Mouse (Mus musculus) ovary, adult 18-20 months (tissue): ENCODE data around the gene Gm20388.
A peak's percentile ranks its signal among the peaks of the same experiment; 100 is the strongest.

ENCODE experiments used
- DNase-seq: peaks from one replicate; pipeline ENCODE4 v3.0.0; 2022; ENCODE audit warnings: low spot score, mixed read lengths

The Gm20388 gene

DNA sequence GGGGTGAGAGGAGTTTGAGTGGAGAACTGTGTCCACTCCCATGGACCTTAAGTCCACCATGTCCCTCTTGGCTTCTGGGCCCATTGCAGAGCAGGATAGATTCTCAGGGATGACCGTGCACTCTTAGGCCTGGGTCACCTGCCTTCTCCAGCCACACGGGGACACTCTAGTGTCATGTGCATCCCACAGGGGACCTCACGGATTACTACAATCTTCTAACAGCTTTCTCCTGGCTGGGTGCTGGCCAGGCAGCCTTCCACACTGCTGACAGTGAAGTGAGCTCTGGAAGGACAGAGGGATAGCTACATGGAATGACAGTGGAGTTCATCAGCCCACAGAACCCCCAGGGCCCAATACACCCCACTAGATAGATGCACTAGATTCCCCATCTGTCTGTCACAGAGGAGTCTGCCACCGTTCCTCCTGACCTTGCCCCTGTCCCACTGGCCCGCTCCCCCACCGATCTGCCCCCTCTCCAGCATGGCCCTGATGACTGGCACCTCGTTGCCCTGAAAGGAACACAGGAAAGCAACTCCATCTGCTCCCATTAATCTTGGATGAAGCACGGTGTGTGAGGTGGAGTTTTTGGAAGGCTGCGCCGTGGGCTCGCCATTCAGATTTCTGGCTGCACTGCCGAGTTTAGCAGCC is 2287.9 kb downstream of the Gm20388 start:
- DNase-seq, result no peak

GRCm38 (mm10) chr8:122199191-122199590 is 2288.6 kb downstream of the Gm20388 start:
- DNase-seq, result no peak

GRCm38 (mm10) chr8:122199841-122200240 is 2289.2 kb downstream of the Gm20388 start:
- DNase-seq, result no peak

- no peak for DNase-seq
Observed at GRCm38 (mm10) chr8:122211591-122211990, 2300.9 kb downstream of the Gm20388 start.

- no peak for DNase-seq
Observed at GRCm38 (mm10) chr8:122215630-122216029, 2305.0 kb downstream of the Gm20388 start.

DNA sequence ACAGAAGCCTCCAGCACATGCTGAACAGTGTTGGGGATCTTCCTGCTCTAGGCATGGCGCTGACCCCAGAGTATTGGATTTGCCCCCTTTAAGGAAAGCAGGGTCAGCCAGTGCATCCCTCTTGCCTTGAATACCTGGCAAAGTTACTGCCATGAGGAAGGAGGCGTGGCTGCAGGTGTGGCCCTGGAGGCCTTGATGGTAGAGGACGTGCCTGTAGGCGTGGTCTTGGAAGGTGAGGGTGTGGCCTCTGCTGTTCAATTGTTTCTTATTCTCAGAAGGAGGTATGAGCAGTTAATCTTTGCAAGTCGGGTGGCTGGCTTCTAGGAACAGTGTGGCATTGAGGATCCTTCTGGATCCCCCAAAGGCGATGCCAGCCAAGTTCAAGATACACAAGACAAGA is 2305.8 kb downstream of the Gm20388 start:
- DNase-seq, result no peak

- DNase-seq, result no peak
Observed at GRCm38 (mm10) chr8:122217456-122218177, 2307.0 kb downstream of the Gm20388 start.

DNA sequence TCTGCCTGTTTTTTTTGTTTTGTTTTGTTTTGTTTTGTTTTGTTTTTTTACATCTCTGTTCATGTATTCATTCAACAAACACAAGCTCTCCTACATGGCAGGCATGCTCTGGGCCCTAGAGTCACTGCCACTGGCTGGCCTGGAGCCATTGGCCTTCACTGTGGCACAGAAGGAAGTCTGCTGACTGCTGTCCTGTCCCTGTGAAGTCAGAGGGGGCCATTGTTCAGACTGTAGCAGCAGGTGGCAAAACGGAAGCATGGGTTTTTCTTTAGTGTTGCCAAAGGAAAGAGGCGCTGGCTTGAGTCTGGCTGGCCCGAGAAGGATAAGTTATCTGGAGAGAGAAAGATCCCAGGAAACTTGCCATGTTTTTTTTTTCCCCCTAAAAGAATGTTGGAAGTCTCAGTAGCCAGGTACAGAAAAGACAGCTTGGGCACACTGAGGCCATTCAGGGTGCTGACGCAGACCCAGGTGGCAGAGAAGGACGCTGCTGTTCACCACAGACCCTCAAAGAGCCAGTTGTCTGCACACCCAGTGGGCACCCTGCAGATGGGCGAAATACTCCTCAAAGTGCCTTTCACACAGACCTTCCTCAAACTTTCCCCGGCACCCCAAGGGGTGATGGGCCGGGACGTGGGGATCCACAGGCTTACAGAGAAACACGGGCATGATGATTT is 2313.5 kb downstream of the Gm20388 start:
- DNase-seq, result no peak

GRCm38 (mm10) chr8:122224650-122225022 is 2314.0 kb downstream of the Gm20388 start:
- no peak for DNase-seq

DNA sequence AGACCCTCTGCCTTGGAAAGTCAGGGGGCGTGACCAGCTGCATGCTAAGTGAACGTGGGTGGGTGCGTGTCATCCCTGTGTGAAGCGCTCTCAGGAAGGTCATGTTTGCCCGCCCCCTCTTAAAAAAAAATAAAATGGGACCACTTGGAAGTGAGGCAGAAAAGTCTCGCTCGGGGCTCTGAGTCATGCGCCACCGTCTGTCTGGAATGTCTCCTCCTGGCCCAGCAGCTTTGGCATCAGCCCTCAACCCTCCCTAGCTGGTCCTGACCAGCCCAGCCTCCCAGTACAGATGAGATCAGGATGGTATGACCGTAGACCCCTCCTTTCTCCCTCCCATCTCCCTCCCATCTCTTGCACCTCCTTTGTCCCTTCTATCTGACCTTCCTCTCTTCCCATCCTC is 2314.8 kb downstream of the Gm20388 start:
- no peak for DNase-seq

GRCm38 (mm10) chr8:122227345-122227744 is 2316.7 kb downstream of the Gm20388 start:
- peak; percentile 12 for DNase-seq

- DNase-seq, result no peak
Observed at GRCm38 (mm10) chr8:122228792-122229575, 2318.3 kb downstream of the Gm20388 start.

GRCm38 (mm10) chr8:122229819-122230711 is 2319.4 kb downstream of the Gm20388 start:
- DNase-seq, result no peak

DNA sequence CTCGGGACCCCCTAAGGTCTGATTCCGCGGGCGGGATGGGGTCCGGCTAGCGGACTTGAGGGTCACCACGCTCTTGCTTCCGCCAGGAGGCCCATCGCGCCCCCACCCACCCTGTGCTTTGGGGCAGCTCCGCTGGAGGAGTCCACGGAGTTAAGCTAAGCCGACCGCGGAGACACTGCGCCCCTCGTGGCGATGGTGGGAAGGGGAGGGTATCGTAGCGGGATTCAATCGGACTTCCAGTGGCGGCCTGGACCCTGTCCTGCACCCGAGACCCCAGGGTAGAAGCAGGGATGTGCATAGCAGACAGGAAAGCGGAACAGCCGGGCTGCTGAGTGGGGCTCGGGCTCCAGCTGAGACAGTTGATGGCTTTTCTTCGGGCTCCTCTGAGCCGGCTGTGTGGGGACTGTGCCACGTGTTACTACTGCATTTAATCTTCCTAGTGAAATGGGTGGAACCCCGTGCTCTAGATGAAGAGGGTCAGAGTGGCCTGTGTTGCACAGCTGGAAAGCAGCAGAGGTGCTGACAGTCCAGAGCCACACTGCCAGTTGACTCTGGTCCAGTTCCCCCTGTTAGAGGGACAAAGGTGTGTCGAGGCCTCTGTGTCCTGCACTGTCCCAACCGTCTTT is 2320.2 kb downstream of the Gm20388 start:
- DNase-seq, result peak; percentile 28

DNA sequence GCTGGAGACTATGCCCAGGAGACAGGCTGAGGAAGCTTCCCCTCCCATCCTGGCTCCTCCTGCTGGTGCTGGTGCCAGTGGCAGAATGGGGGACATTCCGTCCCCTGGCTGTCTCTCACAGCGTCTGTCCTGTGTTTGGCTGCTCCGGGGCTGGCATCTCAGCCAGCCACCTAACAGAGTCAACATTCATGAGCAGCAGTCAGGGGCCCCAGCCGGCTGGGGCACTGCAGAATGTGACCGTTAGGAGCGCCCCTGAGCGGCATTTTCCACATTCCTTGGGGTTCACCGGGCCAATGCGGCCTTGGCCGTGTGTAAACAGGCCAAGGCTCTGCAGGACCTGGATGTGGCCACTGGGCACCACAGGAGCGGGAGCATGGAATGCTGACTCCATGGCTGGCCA is 2323.4 kb downstream of the Gm20388 start:
- peak; percentile 13 for DNase-seq

DNA sequence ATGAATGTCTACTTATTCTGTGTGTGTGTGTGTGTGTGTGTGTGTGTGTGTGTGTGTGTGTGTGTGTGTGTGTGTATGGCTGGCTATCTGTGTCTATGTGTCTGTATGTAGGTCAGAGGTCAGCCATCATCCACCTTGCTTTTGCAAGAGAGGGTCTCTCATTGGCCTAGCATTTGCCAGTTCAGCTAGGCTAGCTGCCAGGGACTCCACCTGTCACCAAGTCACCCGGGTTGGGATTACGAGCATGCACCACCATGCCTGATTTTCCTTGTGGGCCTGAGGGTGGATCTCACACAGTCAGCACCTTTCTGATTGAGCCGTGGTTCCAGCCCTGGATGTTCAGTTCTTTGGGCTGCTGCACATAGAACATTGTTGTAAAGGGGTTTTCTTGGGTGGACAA is 2325.9 kb downstream of the Gm20388 start:
- DNase-seq, result no peak

- DNase-seq, result no peak
Observed at GRCm38 (mm10) chr8:122238225-122238624, 2327.6 kb downstream of the Gm20388 start.

DNA sequence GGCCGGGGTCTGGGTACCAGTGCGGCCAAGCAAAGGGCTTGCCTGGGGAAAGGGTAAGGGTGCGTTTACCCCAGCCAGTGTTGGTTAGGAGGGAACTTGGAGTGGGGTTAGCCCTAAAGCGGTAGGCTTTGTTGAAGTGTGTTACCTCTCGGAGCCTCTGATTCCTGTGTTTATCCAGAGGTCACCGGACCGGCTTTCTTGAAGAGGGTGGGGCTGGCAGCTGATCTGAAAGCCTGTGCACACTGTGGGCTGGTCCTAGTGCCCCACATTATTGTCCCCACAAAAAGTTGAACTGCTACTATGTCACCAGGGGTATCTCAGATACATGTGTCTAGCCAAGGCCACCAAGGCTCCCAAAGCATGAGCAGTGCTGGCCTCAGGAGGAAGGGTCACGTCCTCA is 2328.1 kb downstream of the Gm20388 start:
- no peak for DNase-seq

- no peak for DNase-seq
Observed at GRCm38 (mm10) chr8:122240241-122241026, 2329.8 kb downstream of the Gm20388 start.

DNA sequence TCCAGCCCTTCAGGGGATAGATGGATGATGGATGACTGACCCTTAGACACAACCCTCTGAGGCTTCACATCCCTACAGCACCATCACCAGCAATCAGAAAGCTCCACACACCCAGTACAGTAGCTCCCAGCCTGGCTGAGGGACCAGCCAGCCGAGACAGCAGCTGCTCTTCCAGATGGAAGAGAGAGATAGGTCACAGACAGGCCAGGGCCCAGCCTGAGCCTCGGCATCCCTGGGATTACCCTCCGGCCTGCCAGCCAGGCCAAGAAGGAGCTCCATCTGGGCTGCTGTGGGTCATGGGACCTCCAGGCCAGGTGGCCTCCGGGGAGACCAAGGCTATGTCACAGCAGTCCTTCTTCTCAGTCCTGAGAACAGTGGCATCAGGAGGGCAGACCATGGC is 2332.7 kb downstream of the Gm20388 start:
- no peak for DNase-seq
